Mouse (Mus musculus): ENCODE results near the gene Zdhhc4. TPM values are rescaled to one million over a fixed set of nuclear protein-coding genes. Genes with fewer than 3 reads are reported as not detected.

Zdhhc4 gene
- polyA plus RNA-seq, 1 experiment: 48.7 TPM

DNA sequence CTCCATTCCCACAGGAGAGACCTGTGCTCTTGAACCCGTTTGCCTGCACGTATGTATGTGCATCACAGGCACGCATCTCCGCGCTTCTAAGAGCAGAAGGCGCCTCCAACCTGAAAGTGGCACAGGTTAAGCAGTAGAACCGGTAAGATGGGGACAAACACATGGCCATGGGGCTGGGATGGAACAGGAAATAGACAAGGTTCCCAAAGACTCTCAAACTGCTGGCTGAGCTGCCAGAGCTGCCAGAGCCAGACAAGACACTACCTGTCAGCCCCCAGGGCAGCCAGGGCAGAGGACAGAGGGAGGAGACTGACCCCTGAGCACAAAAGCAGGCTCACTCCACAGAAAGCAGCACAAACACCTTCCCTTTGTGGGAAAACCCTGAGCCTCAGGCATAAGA, 19.1 kb downstream of the Zdhhc4 start:
- Histone ChIP-seq H3K79me2 (ENCODE audit: control insufficient read depth, insufficient read depth) (peaks cover 84% of the 10 kb centered on the region), H3K27me3 (ENCODE audit: control insufficient read depth, insufficient read depth, insufficient read length) (no peaks in the 10 kb centered on the region), H3K36me3 (ENCODE audit: control insufficient read depth, insufficient read depth) (peaks cover 83% of the 10 kb centered on the region), H3K79me3 (ENCODE audit: low read depth) (peaks cover 53% of the 10 kb centered on the region), H3ac (ENCODE audit: control insufficient read depth, insufficient read length, low read depth) (no peak overlapping the region), H3K4me3 (ENCODE audit: insufficient read depth, poor library complexity, severe bottlenecking) (no peak overlapping the region)
- no peak for TF ChIP-seq FOSL1 (IDR thresholded peaks at IDR 0.05; ENCODE audit: insufficient read depth, low read length, poor library complexity, severe bottlenecking)
- TF ChIP-seq CEBPB (IDR thresholded peaks at IDR 0.05; ENCODE audit: low read depth): no peak

DNA sequence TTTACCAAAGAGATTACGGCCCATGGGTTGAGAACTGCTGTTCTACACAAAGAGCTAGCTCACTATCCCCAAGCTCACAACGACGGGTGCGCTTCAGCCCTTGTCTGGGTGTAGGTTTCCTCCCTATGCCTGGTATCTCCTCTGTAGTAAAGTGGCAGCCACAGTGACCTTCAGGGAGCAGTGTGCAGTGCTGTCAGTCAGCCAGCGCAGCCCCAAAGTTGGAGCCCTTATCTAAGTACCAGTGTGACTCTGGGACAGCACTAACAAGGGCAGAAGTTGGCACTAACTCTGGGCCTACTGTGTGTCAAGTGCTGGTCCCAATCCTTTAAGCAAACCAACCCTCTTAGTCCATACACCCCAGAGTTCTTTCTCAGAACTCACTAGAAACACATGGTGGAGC, 20.2 kb downstream of the Zdhhc4 start:
- Histone ChIP-seq H3K4me3 (ENCODE audit: insufficient read depth, poor library complexity, severe bottlenecking) (no peak overlapping the region), H3K79me2 (ENCODE audit: control insufficient read depth, insufficient read depth) (peaks cover 76% of the 10 kb centered on the region), H3K27me3 (ENCODE audit: control insufficient read depth, insufficient read depth, insufficient read length) (no peaks in the 10 kb centered on the region), H3K79me3 (ENCODE audit: low read depth) (peaks cover 51% of the 10 kb centered on the region), H3ac (ENCODE audit: control insufficient read depth, insufficient read length, low read depth) (no peak overlapping the region), H3K36me3 (ENCODE audit: control insufficient read depth, insufficient read depth) (peaks cover 85% of the 10 kb centered on the region)
- TF ChIP-seq CTCF (IDR thresholded peaks at IDR 0.05; ENCODE audit: control insufficient read depth, insufficient read depth, insufficient read length) (no peak), USF1 (IDR thresholded peaks at IDR 0.05; ENCODE audit: low read depth) (no peak), MYOD1 (IDR thresholded peaks at IDR 0.05; ENCODE audit: control insufficient read depth, insufficient read length, low read depth) (no peak), MYOG (IDR thresholded peaks at IDR 0.05; ENCODE audit: control insufficient read depth, extremely low read depth, insufficient read length) (no peak), CEBPB (IDR thresholded peaks at IDR 0.05; ENCODE audit: low read depth) (no peak)

- TF ChIP-seq MYOG (IDR thresholded peaks at IDR 0.05; ENCODE audit: control insufficient read depth, extremely low read depth, insufficient read length): no peak
- no peak for TF ChIP-seq MAX (IDR thresholded peaks at IDR 0.05)
- no peak for TF ChIP-seq CEBPB (IDR thresholded peaks at IDR 0.05; ENCODE audit: low read depth)
- no peak for TF ChIP-seq FOSL1 (IDR thresholded peaks at IDR 0.05; ENCODE audit: insufficient read depth, low read length, poor library complexity, severe bottlenecking)
- no peak for TF ChIP-seq CTCF (IDR thresholded peaks at IDR 0.05; ENCODE audit: control insufficient read depth, insufficient read depth, insufficient read length)
- no peak for TF ChIP-seq MYOD1 (IDR thresholded peaks at IDR 0.05; ENCODE audit: control insufficient read depth, insufficient read length, low read depth)
- Histone ChIP-seq H3K4me3 (ENCODE audit: insufficient read depth, poor library complexity, severe bottlenecking) (no peak overlapping the region), H3K79me3 (ENCODE audit: low read depth) (peaks cover 27% of the 10 kb centered on the region), H3K79me2 (ENCODE audit: control insufficient read depth, insufficient read depth) (peaks cover 30% of the 10 kb centered on the region), H3ac (ENCODE audit: control insufficient read depth, insufficient read length, low read depth) (no peak overlapping the region), H3K36me3 (ENCODE audit: control insufficient read depth, insufficient read depth) (peaks cover 73% of the 10 kb centered on the region), H3K27me3 (ENCODE audit: control insufficient read depth, insufficient read depth, insufficient read length) (no peaks in the 10 kb centered on the region)
Measured at GRCm38 (mm10) chr5:143304251-143304650, 24.8 kb downstream of the Zdhhc4 start.

DNA sequence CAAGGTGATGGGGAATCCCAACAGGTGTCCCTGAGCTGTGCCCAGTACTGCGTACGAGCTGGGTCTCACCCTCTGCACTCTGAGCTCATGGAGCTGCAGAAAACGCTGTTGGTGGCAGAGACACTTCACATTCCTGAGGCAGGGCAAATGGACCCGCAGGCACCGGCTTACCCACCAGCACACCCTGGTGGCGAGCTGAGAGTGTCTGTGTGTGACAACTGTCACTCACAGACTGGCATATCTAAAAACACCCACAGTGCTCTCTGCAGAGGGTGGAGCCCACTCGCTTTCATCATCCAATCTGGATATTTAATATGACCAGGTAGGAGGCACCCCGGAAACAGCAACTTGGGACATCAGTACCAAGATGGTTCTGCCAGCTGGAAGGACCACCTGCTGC, 27.8 kb downstream of the Zdhhc4 start:
- Histone ChIP-seq H3K4me3 (ENCODE audit: insufficient read depth, poor library complexity, severe bottlenecking) (no peak overlapping the region), H3K27me3 (ENCODE audit: control insufficient read depth, insufficient read depth, insufficient read length) (no peaks in the 10 kb centered on the region), H3K79me3 (ENCODE audit: low read depth) (peaks cover 21% of the 10 kb centered on the region), H3ac (ENCODE audit: control insufficient read depth, insufficient read length, low read depth) (no peak overlapping the region), H3K79me2 (ENCODE audit: control insufficient read depth, insufficient read depth) (peaks cover 17% of the 10 kb centered on the region), H3K36me3 (ENCODE audit: control insufficient read depth, insufficient read depth) (peaks cover 43% of the 10 kb centered on the region)
- TF ChIP-seq CTCF (IDR thresholded peaks at IDR 0.05; ENCODE audit: control insufficient read depth, insufficient read depth, insufficient read length) (peak; percentile 0), MYOG (IDR thresholded peaks at IDR 0.05; ENCODE audit: control insufficient read depth, extremely low read depth, insufficient read length) (no peak), MAX (IDR thresholded peaks at IDR 0.05) (no peak)

DNA sequence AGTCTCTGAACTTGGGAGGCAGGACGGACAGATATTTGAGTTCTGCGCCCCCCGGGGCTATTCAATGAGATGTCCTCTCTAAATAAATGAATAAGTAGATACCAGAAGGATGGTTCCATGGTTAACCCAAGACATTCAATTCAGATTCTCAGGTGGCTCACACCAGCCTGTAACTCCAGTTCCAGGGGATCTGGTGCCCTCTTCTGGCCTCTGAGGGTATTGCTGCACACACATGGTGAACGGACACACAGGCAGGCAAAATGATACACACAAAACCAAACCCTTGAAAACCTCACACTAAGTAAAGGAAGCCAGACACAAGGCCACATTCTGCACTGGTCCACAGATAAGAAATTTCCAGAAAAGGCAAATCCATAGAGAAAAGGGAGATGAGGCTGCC, 29.4 kb downstream of the Zdhhc4 start:
- Histone ChIP-seq H3K36me3 (ENCODE audit: control insufficient read depth, insufficient read depth) (peaks cover 28% of the 10 kb centered on the region), H3K4me3 (ENCODE audit: insufficient read depth, poor library complexity, severe bottlenecking) (no peak overlapping the region), H3K27me3 (ENCODE audit: control insufficient read depth, insufficient read depth, insufficient read length) (no peaks in the 10 kb centered on the region), H3K79me3 (ENCODE audit: low read depth) (peaks cover 9% of the 10 kb centered on the region), H3ac (ENCODE audit: control insufficient read depth, insufficient read length, low read depth) (no peak overlapping the region), H3K79me2 (ENCODE audit: control insufficient read depth, insufficient read depth) (peaks cover 1% of the 10 kb centered on the region)
- TF ChIP-seq MYOG (IDR thresholded peaks at IDR 0.05; ENCODE audit: control insufficient read depth, extremely low read depth, insufficient read length) (no peak), FOSL1 (IDR thresholded peaks at IDR 0.05; ENCODE audit: insufficient read depth, low read length, poor library complexity, severe bottlenecking) (no peak), MAX (IDR thresholded peaks at IDR 0.05) (no peak), MYOD1 (IDR thresholded peaks at IDR 0.05; ENCODE audit: control insufficient read depth, insufficient read length, low read depth) (no peak)

DNA sequence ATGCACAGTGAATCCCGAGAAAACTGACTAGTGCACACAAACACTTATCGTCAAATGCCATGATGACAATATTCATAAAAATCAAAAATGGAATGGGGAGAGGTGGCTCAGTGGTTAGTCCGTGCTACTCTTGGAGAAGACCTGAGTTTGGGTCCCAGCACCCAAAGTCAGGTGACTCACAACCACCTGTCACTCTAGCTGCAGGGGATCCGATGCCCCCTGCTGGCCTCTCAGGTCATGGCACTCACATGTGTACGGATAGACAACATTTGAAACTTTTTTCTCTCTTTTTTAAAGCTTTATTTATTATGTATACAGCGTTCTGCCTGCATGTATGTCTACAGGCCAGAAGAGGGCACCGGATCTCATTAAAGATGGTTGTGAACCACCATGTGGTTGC, 30.7 kb downstream of the Zdhhc4 start:
- TF ChIP-seq MYOD1 (IDR thresholded peaks at IDR 0.05; ENCODE audit: control insufficient read depth, insufficient read length, low read depth): no peak
- no peak for TF ChIP-seq USF1 (IDR thresholded peaks at IDR 0.05; ENCODE audit: low read depth)
- TF ChIP-seq FOSL1 (IDR thresholded peaks at IDR 0.05; ENCODE audit: insufficient read depth, low read length, poor library complexity, severe bottlenecking): no peak
- TF ChIP-seq MAX (IDR thresholded peaks at IDR 0.05): no peak
- H3ac ChIP-seq (ENCODE audit: control insufficient read depth, insufficient read length, low read depth): no peak overlapping the region
- no peaks in the 10 kb centered on the region for H3K79me2 ChIP-seq (ENCODE audit: control insufficient read depth, insufficient read depth)
- no peaks in the 10 kb centered on the region for H3K27me3 ChIP-seq (ENCODE audit: control insufficient read depth, insufficient read depth, insufficient read length)
- H3K4me3 ChIP-seq (ENCODE audit: insufficient read depth, poor library complexity, severe bottlenecking): no peak overlapping the region
- H3K36me3 ChIP-seq (ENCODE audit: control insufficient read depth, insufficient read depth): peaks cover 23% of the 10 kb centered on the region
- H3K79me3 ChIP-seq (ENCODE audit: low read depth): peaks cover 2% of the 10 kb centered on the region

Data from C2C12 (cell line).